Mouse (Mus musculus): ENCODE results near the gene Tubg2. TPM values are rescaled to one million over a fixed set of nuclear protein-coding genes. Genes with fewer than 3 reads are reported as not detected.
A peak's percentile ranks its signal among the peaks of the same experiment; 100 is the strongest.

The Tubg2 gene
- polyA plus RNA-seq, 1 experiment from 2014 or later: 3.5 TPM

- H3K27me3 ChIP-seq: no peaks in the 10 kb centered on the region
- ChIA-PET POLR2A (interaction anchor here (1.4 kb wide), 1 partner anchor 10 kb away, joined by 3 read pairs; no protein-coding TSS in a partner anchor), CTCF (interaction anchor here (1.0 kb wide), 1 partner anchor 10 kb away, joined by 3 read pairs; no protein-coding TSS in a partner anchor)
- DNase-seq (ENCODE audit: low read depth, low spot score) (no peak), ATAC-seq (no peak)
- TF ChIP-seq CTCF (IDR thresholded peaks at IDR 0.05): no peak
- in situ Hi-C loops (cut with MboI; ENCODE audit: low pct_unique_long_range_greater_than_20kb): no loop called here
Measured at GRCm38 (mm10) chr11:101137000-101137399, 18.7 kb upstream of the Tubg2 start.

- no peak for TF ChIP-seq CTCF (IDR thresholded peaks at IDR 0.05)
- DNase-seq (ENCODE audit: low read depth, low spot score): no peak
- ChIA-PET CTCF (interaction anchor here (1.2 kb wide), 1 partner anchor 8 kb away, joined by 3 read pairs; no protein-coding TSS in a partner anchor), POLR2A (interaction anchor here (1.2 kb wide), 1 partner anchor 35 kb away, joined by 3 read pairs; no protein-coding TSS in a partner anchor)
- no peaks in the 10 kb centered on the region for H3K27me3 ChIP-seq
- in situ Hi-C loops (cut with MboI; ENCODE audit: low pct_unique_long_range_greater_than_20kb): no loop called here
- peak; percentile 34 for ATAC-seq
Measured at GRCm38 (mm10) chr11:101138536-101139181, 17.0 kb upstream of the Tubg2 start.

GRCm38 (mm10) chr11:101140164-101140819 is 15.4 kb upstream of the Tubg2 start:
- ChIA-PET POLR2A (interaction anchor here (0.7 to 3.3 kb wide), 2 partner anchors 21 to 29 kb away, joined by 3 to 31 read pairs; partner anchors contain the start of genes Cntnap1, Plekhh3, Retreg3 and Tubg1), CTCF (interaction anchor here (0.9 to 1.2 kb wide), 7 partner anchors 12 to 44 kb away, joined by 3 to 4 read pairs (median 3); partner anchors contain the start of genes Ccr10 and Psmc3ip)
- TF ChIP-seq CTCF (IDR thresholded peaks at IDR 0.05): no peak
- in situ Hi-C loops (cut with MboI; ENCODE audit: low pct_unique_long_range_greater_than_20kb): no loop called here
- no peaks in the 10 kb centered on the region for H3K27me3 ChIP-seq
- DNase-seq (ENCODE audit: low read depth, low spot score) (peak; percentile 85), ATAC-seq (peak; percentile 74)

GRCm38 (mm10) chr11:101141088-101141487 is 14.6 kb upstream of the Tubg2 start:
- ChIA-PET CTCF (interaction anchor here (0.9 to 1.2 kb wide), 5 partner anchors 11 to 45 kb away, joined by 3 to 4 read pairs (median 3); partner anchors contain the start of gene Psmc3ip), POLR2A (interaction anchor here (0.7 to 3.3 kb wide), 2 partner anchors 22 to 28 kb away, joined by 3 to 31 read pairs; partner anchors contain the start of genes Cntnap1, Plekhh3, Retreg3 and Tubg1)
- no peaks in the 10 kb centered on the region for H3K27me3 ChIP-seq
- TF ChIP-seq CTCF (IDR thresholded peaks at IDR 0.05): no peak
- in situ Hi-C loops (cut with MboI; ENCODE audit: low pct_unique_long_range_greater_than_20kb): no loop called here
- DNase-seq (ENCODE audit: low read depth, low spot score): no peak
- ATAC-seq: no peak

GRCm38 (mm10) chr11:101142215-101142967 is 13.3 kb upstream of the Tubg2 start:
- ChIA-PET CTCF (no interaction called here), POLR2A (interaction anchor here (0.5 to 3.3 kb wide), 2 partner anchors 27 to 69 kb away, joined by 3 to 31 read pairs; partner anchors contain the start of genes Cntnap1 and Plekhh3)
- ATAC-seq (no peak), DNase-seq (ENCODE audit: low read depth, low spot score) (no peak)
- in situ Hi-C loops (cut with MboI; ENCODE audit: low pct_unique_long_range_greater_than_20kb): no loop called here
- no peak for TF ChIP-seq CTCF (IDR thresholded peaks at IDR 0.05)
- H3K27me3 ChIP-seq: no peaks in the 10 kb centered on the region

- ChIA-PET POLR2A (interaction anchor here (0.6 kb wide), 1 partner anchor 102 kb away, joined by 3 read pairs; the partner anchor contains the start of gene Ramp2), CTCF (no interaction called here)
- no peak for TF ChIP-seq CTCF (IDR thresholded peaks at IDR 0.05)
- ATAC-seq: peak; percentile 17
- no peaks in the 10 kb centered on the region for H3K27me3 ChIP-seq
- no peak for DNase-seq (ENCODE audit: low read depth, low spot score)
- in situ Hi-C loops (cut with MboI; ENCODE audit: low pct_unique_long_range_greater_than_20kb): no loop called here
Measured at GRCm38 (mm10) chr11:101143338-101144225, 12.1 kb upstream of the Tubg2 start.

GRCm38 (mm10) chr11:101146377-101146776 is 9.3 kb upstream of the Tubg2 start:
- DNase-seq (ENCODE audit: low read depth, low spot score) (no peak), ATAC-seq (no peak)
- POLR2A ChIA-PET: no interaction called here
- in situ Hi-C loops (cut with MboI; ENCODE audit: low pct_unique_long_range_greater_than_20kb): no loop called here
- H3K27me3 ChIP-seq: no peaks in the 10 kb centered on the region
- no peak for TF ChIP-seq CTCF (IDR thresholded peaks at IDR 0.05)
- CTCF ChIA-PET: interaction anchor here (1.4 kb wide), 1 partner anchor 9 kb away, joined by 3 read pairs; no protein-coding TSS in a partner anchor

- no peaks in the 10 kb centered on the region for H3K27me3 ChIP-seq
- POLR2A ChIA-PET: interaction anchor here (1.3 kb wide), 1 partner anchor 22 kb away, joined by 3 read pairs; the partner anchor contains the start of genes Cntnap1 and Plekhh3
- ATAC-seq: no peak
- CTCF ChIA-PET: interaction anchor here (0.8 kb wide), 1 partner anchor 10 kb away, joined by 3 read pairs; no protein-coding TSS in a partner anchor
- in situ Hi-C loops (cut with MboI; ENCODE audit: low pct_unique_long_range_greater_than_20kb): no loop called here
- no peak for TF ChIP-seq CTCF (IDR thresholded peaks at IDR 0.05)
- DNase-seq (ENCODE audit: low read depth, low spot score): no peak
Measured at GRCm38 (mm10) chr11:101148751-101149150, 7.0 kb upstream of the Tubg2 start.
